Mouse (Mus musculus) hindbrain, embryonic 16.5 days (tissue): ENCODE results near the gene Ptprd. TPM values are rescaled to one million over a fixed set of nuclear protein-coding genes. Genes with fewer than 3 reads are reported as not detected.

Experiments
- ATAC-seq: fragments of 200-750 bp; cut with Nextera tagmentation; 2 replicates; pipeline ENCODE4 v1.8.0; 2017; ENCODE audit warnings: moderate TSS enrichment, moderate library complexity
- H3K27ac ChIP-seq: fragments of 300-500 bp; sonication (generic); 2 replicates; pipeline ENCODE4 v1.5.1; 2014; ENCODE audit warnings: low read depth, mild to moderate bottlenecking, control low read depth, low read length, moderate library complexity
- H3K27me3 ChIP-seq: fragments of 300-500 bp; sonication (generic); replicated peaks from 2 replicates; pipeline ENCODE4 v1.6.1; 2014; ENCODE audit warnings: low read length; ENCODE audit not compliant: control insufficient read depth, insufficient read depth
- H3K36me3 ChIP-seq: fragments of 300-500 bp; sonication (generic); 2 replicates; pipeline ENCODE4 v1.6.1; 2014; ENCODE audit warnings: mild to moderate bottlenecking, low read length, moderate library complexity, mixed read lengths; ENCODE audit not compliant: control insufficient read depth, insufficient read depth
- H3K4me1 ChIP-seq: fragments of 300-500 bp; sonication (generic); 2 replicates; pipeline ENCODE4 v1.6.1; 2014; ENCODE audit warnings: low read depth, low read length; ENCODE audit not compliant: control insufficient read depth, insufficient read depth
- H3K4me2 ChIP-seq: fragments of 300-500 bp; sonication (generic); 2 replicates; pipeline ENCODE4 v1.6.1; 2014; ENCODE audit warnings: mild to moderate bottlenecking, low read length, control low read depth, moderate library complexity
- H3K4me3 ChIP-seq: fragments of 300-500 bp; sonication (generic); 2 replicates; pipeline ENCODE4 v1.5.1; 2014; ENCODE audit warnings: mild to moderate bottlenecking, low read length, control low read depth, moderate library complexity
- H3K9ac ChIP-seq: fragments of 300-500 bp; sonication (generic); 2 replicates; pipeline ENCODE4 v1.6.1; 2014; ENCODE audit warnings: low read depth, mild to moderate bottlenecking, control low read depth, low read length, moderate library complexity
- H3K9me3 ChIP-seq: fragments of 300-500 bp; sonication (generic); 2 replicates; pipeline ENCODE4 v1.6.1; 2014; ENCODE audit warnings: mild to moderate bottlenecking, low read length, moderate library complexity; ENCODE audit not compliant: control insufficient read depth
- WGBS: fragments of 180-500 bp; shearing (Covaris S2); extraction: QIAGEN DNeasy Blood & Tissue Kit; methylation state at CpG from one replicate; pipeline ENCODE4 v1.1.7; 2014; 5-methylcytosine and 5-hydroxymethylcytosine counted together
- polyA plus RNA-seq: library from polyadenylated mRNA; unstranded; fragments of >200 nt; fragmentation: Nextera tagmentation; extraction: Ambion mirVana; gene quantifications from 2 replicates; pipeline ENCODE4 v1.2.1, GENCODE M21; 2015

Gene Ptprd
- polyA plus RNA-seq, 1 experiment from 2014 or later: 71.6 TPM

DNA sequence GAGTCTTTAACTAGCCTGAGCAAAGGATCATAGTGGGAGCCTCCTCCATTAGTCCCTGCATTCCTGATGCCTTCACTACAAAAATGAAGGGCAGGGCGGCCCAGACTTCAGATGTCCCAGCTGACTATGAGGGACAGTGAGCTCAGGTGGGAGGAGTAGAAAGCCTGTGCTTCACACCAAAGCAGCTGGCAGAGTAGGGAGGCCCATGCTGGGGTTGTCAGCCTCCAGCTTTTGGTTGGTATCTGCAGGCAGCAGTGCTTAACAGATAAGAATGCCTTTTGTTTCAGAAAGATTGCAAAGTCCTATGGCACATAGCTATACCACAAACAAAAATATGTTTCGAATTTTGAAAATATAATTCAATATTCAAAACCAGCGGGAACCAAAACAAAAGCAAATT is 2237.0 kb downstream of the Ptprd start:
- peak; percentile 57; the same call in 1 of the 2 replicates for ATAC-seq
- 93% methylated on average over 3 of the region's 3 CpGs for WGBS
- H3K9me3 ChIP-seq: no peaks in the 10 kb centered on the region
- no peaks in the 10 kb centered on the region for H3K27me3 ChIP-seq
- no peaks in the 10 kb centered on the region for H3K4me1 ChIP-seq
- H3K36me3 ChIP-seq: no peaks in the 10 kb centered on the region
- H3K27ac ChIP-seq: no peak overlapping the region
- H3K9ac ChIP-seq: no peak overlapping the region
- no peak overlapping the region for H3K4me3 ChIP-seq
- H3K4me2 ChIP-seq: no peak overlapping the region

GRCm38 (mm10) chr4:75973322-75973721 is 2238.4 kb downstream of the Ptprd start:
- H3K4me1 ChIP-seq: no peaks in the 10 kb centered on the region
- peak; percentile 82 for ATAC-seq
- no peaks in the 10 kb centered on the region for H3K27me3 ChIP-seq
- H3K4me2 ChIP-seq: no peak overlapping the region
- no peak overlapping the region for H3K4me3 ChIP-seq
- 67% methylated on average over 1 of the region's 1 CpGs for WGBS
- H3K9me3 ChIP-seq: no peaks in the 10 kb centered on the region
- H3K27ac ChIP-seq: no peak overlapping the region
- no peak overlapping the region for H3K9ac ChIP-seq
- no peaks in the 10 kb centered on the region for H3K36me3 ChIP-seq

DNA sequence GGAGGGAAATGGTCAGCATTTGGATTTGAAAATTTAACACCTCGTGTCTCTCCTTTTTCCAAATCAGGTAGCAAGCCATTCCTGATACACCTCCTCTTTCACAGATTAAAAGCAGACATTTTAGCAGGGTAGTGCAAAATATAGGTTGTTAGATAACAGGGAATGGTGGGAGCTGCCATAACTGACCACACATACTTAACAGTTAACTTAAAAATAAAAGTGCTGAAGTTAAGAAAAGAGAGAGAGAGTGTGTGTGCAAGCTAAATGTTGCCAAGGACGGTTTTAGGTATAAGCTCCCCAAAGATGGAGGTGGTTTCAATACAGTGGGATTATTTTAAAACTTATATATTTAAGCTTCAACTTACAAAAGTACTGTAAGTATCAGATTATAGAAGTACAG is 2241.8 kb downstream of the Ptprd start:
- Histone ChIP-seq H3K36me3 (no peaks in the 10 kb centered on the region), H3K27me3 (no peaks in the 10 kb centered on the region), H3K27ac (no peak overlapping the region), H3K9ac (no peak overlapping the region), H3K4me2 (no peak overlapping the region), H3K4me1 (no peaks in the 10 kb centered on the region), H3K9me3 (no peaks in the 10 kb centered on the region), H3K4me3 (no peak overlapping the region)
- ATAC-seq: no peak
- WGBS: 91% methylated on average over 2 of the region's 2 CpGs

GRCm38 (mm10) chr4:75968618-75969017 is 2243.1 kb downstream of the Ptprd start:
- Histone ChIP-seq H3K27ac (no peak overlapping the region), H3K36me3 (no peaks in the 10 kb centered on the region), H3K9me3 (no peaks in the 10 kb centered on the region), H3K4me2 (no peak overlapping the region), H3K9ac (no peak overlapping the region), H3K4me3 (no peak overlapping the region), H3K4me1 (no peaks in the 10 kb centered on the region), H3K27me3 (no peaks in the 10 kb centered on the region)
- 76% methylated on average over 2 of the region's 2 CpGs for WGBS
- ATAC-seq: no peak

GRCm38 (mm10) chr4:75965810-75966209 is 2246.0 kb downstream of the Ptprd start:
- 80% methylated on average over 3 of the region's 3 CpGs for WGBS
- Histone ChIP-seq H3K27me3 (no peaks in the 10 kb centered on the region), H3K4me2 (no peak overlapping the region), H3K9ac (no peak overlapping the region), H3K27ac (no peak overlapping the region), H3K4me3 (no peak overlapping the region), H3K36me3 (no peaks in the 10 kb centered on the region), H3K4me1 (no peaks in the 10 kb centered on the region), H3K9me3 (no peaks in the 10 kb centered on the region)
- ATAC-seq: no peak

DNA sequence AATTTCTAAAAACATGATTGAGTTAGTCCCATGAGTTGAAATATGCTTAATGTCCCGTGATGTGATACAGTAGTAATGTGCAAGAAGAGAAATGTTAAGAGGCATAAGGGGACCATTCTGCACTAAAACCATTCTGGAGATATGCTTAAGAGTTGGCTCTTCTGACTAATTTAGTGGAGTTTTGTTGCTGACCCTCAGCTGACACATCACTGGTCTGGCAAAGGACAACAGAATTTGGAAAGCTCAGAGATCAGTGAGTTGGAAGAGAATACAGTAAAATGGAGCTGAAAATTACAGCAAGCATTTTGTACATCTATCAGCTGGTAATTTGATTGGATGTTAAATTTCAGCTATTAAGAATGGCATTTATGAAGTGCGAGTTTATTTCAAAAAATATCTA is 2248.8 kb downstream of the Ptprd start:
- no peak for ATAC-seq
- Histone ChIP-seq H3K4me1 (no peaks in the 10 kb centered on the region), H3K9ac (no peak overlapping the region), H3K36me3 (no peaks in the 10 kb centered on the region), H3K27me3 (no peaks in the 10 kb centered on the region), H3K27ac (no peak overlapping the region), H3K4me2 (no peak overlapping the region), H3K4me3 (no peak overlapping the region), H3K9me3 (no peaks in the 10 kb centered on the region)
- 87% methylated on average over 2 of the region's 2 CpGs for WGBS

DNA sequence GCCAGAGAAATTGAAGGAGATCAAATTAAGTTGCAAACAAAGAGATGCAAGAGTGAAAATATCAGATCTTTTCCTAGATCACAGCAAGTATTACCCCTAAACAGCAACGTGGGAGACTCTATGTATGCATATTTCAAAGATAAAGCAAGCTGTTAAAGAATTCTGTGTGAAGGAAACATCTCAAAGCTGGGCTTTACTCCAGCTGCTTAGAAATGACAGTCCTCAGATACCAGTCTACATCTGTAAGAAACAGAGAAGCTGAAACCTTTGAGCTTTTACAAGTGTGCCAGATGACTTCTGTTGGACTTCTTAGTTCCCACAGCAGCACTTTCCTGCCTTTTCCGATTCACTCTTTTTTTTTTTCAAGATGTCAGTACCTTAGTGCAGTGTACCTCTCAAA is 2249.9 kb downstream of the Ptprd start:
- Histone ChIP-seq H3K27ac (no peak overlapping the region), H3K27me3 (no peaks in the 10 kb centered on the region), H3K9me3 (no peaks in the 10 kb centered on the region), H3K36me3 (no peaks in the 10 kb centered on the region), H3K9ac (no peak overlapping the region), H3K4me1 (no peaks in the 10 kb centered on the region), H3K4me3 (no peak overlapping the region), H3K4me2 (no peak overlapping the region)
- ATAC-seq: no peak
- WGBS: 70% methylated on average over 2 of the region's 2 CpGs

DNA sequence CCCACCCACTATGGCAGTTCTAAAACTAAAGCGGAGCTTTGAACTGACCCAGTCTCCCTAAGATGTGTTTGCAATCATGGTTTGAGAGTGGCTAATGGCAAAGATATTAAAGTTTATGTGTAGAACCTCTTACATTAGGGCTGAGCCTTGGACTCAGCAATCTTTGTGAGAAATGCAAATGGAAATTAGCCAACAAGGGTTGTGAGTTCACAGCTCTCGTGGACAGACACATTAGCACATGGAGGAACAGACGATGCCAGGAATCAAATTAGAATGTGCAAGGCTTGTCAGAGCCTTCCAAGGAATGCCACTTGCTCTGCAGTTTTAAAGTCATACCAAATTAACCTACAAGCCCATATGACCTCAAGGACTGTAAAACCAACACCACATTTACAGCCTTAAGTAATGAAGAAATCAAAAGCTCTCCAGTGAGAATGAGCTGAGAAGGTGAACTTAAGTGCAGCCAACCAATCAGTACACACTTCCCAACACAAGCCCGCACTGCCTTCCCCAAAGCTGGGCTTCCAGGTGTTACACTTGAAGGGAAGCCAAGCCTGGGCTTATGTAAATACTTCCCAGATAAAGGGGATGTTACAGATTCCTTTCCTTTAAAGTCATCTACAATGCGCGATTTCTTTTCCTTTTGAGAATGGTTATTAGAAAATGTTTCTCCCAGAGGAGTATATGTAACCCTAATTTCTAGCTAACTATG is 2258.3 kb downstream of the Ptprd start:
- H3K36me3 ChIP-seq: 0 out of 2 replicates have a peak, but pooled peaks cover 4% of the 10 kb centered on the region
- no peak overlapping the region for H3K27ac ChIP-seq
- WGBS: 81% methylated on average over 6 of the region's 6 CpGs
- no peak for ATAC-seq
- no peaks in the 10 kb centered on the region for H3K9me3 ChIP-seq
- no peak overlapping the region for H3K9ac ChIP-seq
- no peak overlapping the region for H3K4me3 ChIP-seq
- H3K27me3 ChIP-seq: no peaks in the 10 kb centered on the region
- no peaks in the 10 kb centered on the region for H3K4me1 ChIP-seq
- no peak overlapping the region for H3K4me2 ChIP-seq

DNA sequence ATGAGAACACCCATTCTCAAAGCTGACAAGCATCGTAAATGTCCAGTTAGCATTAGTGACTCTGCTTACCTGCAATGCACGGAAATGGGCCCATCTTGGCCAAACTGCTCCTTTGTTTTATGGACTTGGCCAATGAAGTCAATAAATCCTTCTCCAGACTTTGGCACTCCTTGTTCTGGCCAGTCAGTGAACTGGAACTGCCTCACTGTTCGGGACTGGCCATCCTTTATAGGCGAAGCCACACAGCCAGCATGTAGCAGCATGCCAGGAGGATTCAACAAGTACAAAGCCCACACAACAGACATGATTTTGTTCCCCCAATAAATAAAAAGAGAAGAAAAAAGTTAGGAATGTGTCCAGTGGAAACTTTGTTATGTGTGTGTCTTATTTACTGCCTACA is 2261.2 kb downstream of the Ptprd start:
- Histone ChIP-seq H3K4me1 (no peaks in the 10 kb centered on the region), H3K9me3 (no peaks in the 10 kb centered on the region), H3K27ac (no peak overlapping the region), H3K9ac (no peak overlapping the region), H3K36me3 (0 out of 2 replicates have a peak, but pooled peaks cover 2% of the 10 kb centered on the region), H3K4me2 (no peak overlapping the region), H3K4me3 (no peak overlapping the region), H3K27me3 (no peaks in the 10 kb centered on the region)
- WGBS: 59% methylated on average over 4 of the region's 4 CpGs
- 0 out of 2 replicates have a peak, but pooled peaks have one; percentile 52 for ATAC-seq
